Mouse (Mus musculus): Measurements from ENCODE around the gene Mtfmt.

Gene Mtfmt

DNA sequence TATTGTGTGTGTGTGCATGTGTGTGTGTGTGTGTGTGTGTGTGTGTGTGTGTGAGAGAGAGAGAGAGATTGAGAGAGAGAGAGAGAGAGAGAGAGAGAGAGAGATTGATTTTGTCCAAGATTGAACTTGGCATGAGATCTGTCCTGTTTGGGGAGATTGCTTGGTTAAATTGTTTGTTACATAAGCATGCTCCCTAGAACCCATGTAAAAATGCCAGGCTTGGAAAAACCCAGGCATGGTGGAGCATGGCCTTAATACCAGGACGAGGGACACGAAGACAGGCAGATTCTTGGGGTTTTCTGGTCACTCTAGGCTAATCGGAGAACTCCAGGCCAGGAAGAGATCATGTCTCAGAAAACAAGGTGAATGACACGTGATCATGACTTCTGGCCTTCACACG is 7.6 kb upstream of the Mtfmt start:
- no peak for DNase-seq (ENCODE audit: low spot score)

DNA sequence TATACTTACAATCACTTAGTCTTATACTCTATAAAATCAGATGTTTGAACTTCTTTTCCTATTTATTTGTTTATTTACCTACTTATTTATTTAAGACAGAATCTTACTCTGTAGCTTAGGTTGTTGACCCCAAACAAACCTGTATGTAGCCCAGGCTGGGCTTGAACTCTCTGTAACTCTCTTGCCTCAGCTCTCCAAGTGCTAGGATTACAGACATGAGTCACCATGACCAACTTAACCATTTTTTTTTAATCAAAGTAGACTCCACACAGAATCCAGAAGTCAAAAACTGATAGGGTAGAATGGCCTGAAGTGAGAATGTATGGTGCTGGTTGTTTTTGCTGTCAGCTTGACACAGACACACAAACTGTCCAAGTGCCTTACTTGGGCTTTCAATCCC is 5.2 kb upstream of the Mtfmt start:
- DNase-seq (ENCODE audit: low spot score): no peak

DNA sequence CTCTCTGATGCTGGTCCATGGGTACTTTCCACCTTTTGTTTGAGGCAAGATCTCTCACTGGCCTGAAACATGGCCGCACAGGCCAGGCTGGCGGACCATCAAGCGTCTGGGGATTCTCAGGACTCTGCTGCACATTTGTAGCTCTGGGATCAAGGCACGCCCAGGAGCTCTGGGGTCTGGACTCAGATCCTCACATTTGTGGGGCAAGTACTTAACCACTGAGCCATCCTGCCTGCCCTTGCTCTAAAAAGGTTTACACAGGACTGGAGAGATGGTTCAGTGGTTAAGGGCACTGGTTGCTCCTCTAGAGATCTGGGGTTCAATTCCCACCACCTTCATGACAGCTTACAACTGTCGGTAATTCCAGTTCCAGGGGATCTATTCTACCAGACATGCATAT is 4.7 kb upstream of the Mtfmt start:
- no peak for DNase-seq (ENCODE audit: low spot score)

GRCm38 (mm10) chr9:65432236-65432635 is 3.3 kb upstream of the Mtfmt start:
- DNase-seq (ENCODE audit: low spot score): peak; percentile 67

GRCm38 (mm10) chr9:65434140-65434539 is 1.4 kb upstream of the Mtfmt start:
- DNase-seq (ENCODE audit: low spot score): peak; percentile 50

DNA sequence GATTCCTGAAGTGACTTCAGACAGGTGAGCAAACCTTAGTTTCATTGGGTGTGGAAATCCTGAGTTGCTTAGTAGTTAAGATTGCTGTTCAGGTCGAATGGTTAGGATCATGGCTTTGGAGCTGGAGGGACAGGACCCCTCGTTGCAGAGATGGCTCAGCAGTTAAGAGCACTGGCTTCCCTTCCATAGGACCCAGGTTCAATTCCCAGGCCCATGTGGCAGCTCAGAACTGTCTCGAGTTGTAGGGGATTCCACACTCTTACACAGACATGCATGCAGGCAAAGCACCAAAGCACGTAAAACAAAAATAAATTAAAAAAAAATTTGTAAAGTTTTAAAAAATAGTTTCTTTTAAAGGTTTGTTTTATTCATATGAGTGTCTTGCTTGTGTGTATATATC is 371 bp upstream of the Mtfmt start:
- no peak for DNase-seq (ENCODE audit: low spot score)

GRCm38 (mm10) chr9:65444692-65445091 is 9.1 kb downstream of the Mtfmt start:
- no peak for DNase-seq (ENCODE audit: low spot score)

GRCm38 (mm10) chr9:65447951-65448350 is 12.4 kb downstream of the Mtfmt start:
- no peak for DNase-seq (ENCODE audit: low spot score)

DNA sequence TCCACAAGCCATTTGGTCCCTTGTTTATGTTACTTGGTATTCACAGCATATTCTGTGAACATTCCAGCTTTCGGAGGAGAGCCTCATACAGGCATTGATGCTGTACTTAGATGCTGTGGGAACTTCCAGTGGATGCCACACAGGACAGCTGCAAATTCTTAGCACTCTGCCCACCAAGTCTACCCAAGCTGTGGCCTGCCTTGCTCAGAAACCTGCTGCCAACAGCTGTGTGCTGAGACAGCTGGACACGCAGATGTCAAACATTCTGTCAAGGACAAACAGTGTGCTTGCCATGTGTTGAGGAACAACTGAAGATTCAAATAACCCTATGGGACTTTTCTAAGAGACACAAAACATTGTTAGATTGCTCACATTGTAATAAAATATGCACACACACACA is 23.4 kb downstream of the Mtfmt start:
- no peak for DNase-seq (ENCODE audit: low spot score)

GRCm38 (mm10) chr9:65460198-65460597 is 24.6 kb downstream of the Mtfmt start:
- no peak for DNase-seq (ENCODE audit: low spot score)

DNA sequence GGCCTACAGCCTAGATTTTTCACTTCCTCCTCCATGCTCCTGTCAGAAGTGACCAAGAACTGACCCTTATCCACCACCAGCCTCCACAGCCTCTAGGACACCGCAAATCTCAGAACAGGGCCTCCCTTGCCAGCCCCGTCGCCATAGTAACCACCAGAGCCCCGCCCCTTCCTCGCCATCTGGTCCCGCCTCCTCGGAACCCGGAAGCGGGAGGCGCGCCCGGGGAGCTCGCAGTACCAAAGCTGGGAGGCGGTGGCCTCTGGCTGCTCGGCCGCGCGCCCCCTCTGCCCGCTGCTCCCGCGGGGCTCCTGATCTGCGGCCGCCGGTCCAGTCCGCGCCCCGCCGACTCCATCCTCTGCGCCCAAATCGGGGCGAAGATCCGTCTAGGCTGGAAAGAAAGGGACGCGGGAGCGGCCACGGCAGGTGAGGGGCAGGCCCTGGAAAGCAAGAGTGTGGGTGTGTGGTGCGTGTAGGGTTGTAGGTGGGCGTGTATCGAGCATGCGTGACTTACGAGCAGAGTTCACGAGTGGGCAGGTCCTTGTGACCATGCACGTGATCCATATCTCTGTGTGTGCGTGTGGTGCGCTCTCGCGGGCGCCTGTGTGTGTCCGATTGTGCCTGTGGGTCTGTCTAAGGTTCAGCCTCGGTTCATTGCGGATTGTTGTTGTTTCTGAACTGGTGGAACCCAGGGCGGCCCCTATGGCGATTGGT is 25.3 kb downstream of the Mtfmt start, which contains the start of gene Spg21:
Gene Spg21 (plus strand): TSS at position 216 of the 711 bp plus-strand sequence.
- DNase-seq (ENCODE audit: low spot score): peak; percentile 93

GRCm38 (mm10) chr9:65462544-65462943 is 27.0 kb downstream of the Mtfmt start:
- DNase-seq (ENCODE audit: low spot score): no peak

- no peak for DNase-seq (ENCODE audit: low spot score)
Measured at GRCm38 (mm10) chr9:65464161-65464560, 28.6 kb downstream of the Mtfmt start.

- DNase-seq (ENCODE audit: low spot score): no peak
Measured at GRCm38 (mm10) chr9:65465241-65465640, 29.7 kb downstream of the Mtfmt start.

GRCm38 (mm10) chr9:65467686-65468085 is 32.1 kb downstream of the Mtfmt start:
- no peak for DNase-seq (ENCODE audit: low spot score)

- no peak for DNase-seq (ENCODE audit: low spot score)
Measured at GRCm38 (mm10) chr9:65472769-65473168, 37.2 kb downstream of the Mtfmt start.

- DNase-seq (ENCODE audit: low spot score): no peak
Measured at GRCm38 (mm10) chr9:65479158-65479557, 43.6 kb downstream of the Mtfmt start.

DNA sequence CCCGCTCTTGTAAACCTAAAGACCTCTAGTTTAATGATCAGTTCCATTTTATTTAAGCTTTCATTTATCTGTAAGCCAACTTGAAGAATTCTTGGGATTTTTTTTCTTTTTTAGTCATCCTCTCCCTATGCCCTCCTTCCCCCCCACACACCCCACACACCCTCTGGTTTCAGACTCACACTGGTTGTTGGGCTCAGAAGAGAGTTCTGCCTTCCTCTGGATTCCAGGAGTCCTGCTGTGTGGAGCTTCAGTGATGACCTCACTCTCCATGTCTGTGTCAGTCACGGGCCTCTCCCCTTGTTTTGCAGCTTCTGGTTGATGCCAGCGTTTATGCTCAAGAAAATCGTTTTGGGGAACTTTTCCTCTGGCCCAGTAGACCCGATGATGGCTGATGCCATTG is 44.5 kb downstream of the Mtfmt start:
- DNase-seq (ENCODE audit: low spot score): no peak

GRCm38 (mm10) chr9:65491476-65491875 is 55.9 kb downstream of the Mtfmt start:
- DNase-seq (ENCODE audit: low spot score): no peak

DNA sequence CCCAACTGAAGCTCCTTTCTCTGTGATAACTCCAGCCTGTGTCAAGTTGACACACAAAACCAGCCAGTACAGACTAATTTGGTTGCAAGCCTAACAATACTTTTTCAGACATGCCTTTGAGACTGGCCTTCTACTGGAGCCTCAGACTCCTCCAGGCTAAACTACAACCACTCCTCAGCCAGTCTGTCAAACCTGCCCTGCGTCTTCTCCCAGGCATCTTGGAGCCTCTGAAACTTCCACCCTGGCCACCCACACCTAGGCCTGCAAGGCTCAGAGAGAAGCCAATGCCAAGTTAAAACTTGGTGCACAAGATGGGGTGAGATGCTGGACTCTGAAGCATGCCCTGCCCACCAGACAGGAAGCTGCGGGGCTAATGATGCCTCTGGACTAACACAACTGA is 56.8 kb downstream of the Mtfmt start:
- no peak for DNase-seq (ENCODE audit: low spot score)

- DNase-seq (ENCODE audit: low spot score): no peak
Measured at GRCm38 (mm10) chr9:65492851-65493250, 57.3 kb downstream of the Mtfmt start.

GRCm38 (mm10) chr9:65502146-65502545 is 66.6 kb downstream of the Mtfmt start:
- DNase-seq (ENCODE audit: low spot score): no peak

All from T-cell, adult 2 months (primary cell).